Mouse (Mus musculus) spleen, adult 2 months (tissue): ENCODE data around the gene Gm10100. TPM values are rescaled to one million over a fixed set of nuclear protein-coding genes. Genes with fewer than 3 reads are reported as not detected.
"Not testable (repeated sequence)": the region's sequence is repeated elsewhere in the genome, so short reads cannot be mapped to it uniquely, and the experiment has no call there.

ENCODE experiments used
- DNase-seq, 2 experiments: peaks; one replicate each; pipeline versions ENCODE4 v3.0.0 to v3.0.0-alpha.2; 2012 to 2021; ENCODE audit warnings: low spot score in 2 of 2, low read depth in 1 of 2
- H3K27ac ChIP-seq: fragments of 200-500 bp; 2 replicates; pipeline ENCODE4 v1.5.1; 2012; ENCODE audit warnings: low read length, inconsistent platforms; ENCODE audit not compliant: insufficient read depth
- H3K27me3 ChIP-seq: fragments of 200-500 bp; 2 replicates; pipeline ENCODE4 v1.6.1; 2012; ENCODE audit warnings: mild to moderate bottlenecking, moderate library complexity, low read length, inconsistent platforms; ENCODE audit not compliant: control insufficient read depth, insufficient read depth
- H3K36me3 ChIP-seq: fragments of 200-500 bp; 2 replicates; pipeline ENCODE4 v1.6.1; 2012; ENCODE audit warnings: mild to moderate bottlenecking, low read length, inconsistent platforms; ENCODE audit not compliant: control insufficient read depth, insufficient read depth
- H3K4me1 ChIP-seq: fragments of 200-500 bp; 2 replicates; pipeline ENCODE4 v1.6.1; 2011; ENCODE audit warnings: inconsistent platforms; ENCODE audit not compliant: control insufficient read depth, insufficient read depth, insufficient read length
- H3K4me3 ChIP-seq: fragments of 200-500 bp; 2 replicates; pipeline ENCODE4 v1.5.1; 2011; ENCODE audit warnings: mild to moderate bottlenecking, inconsistent platforms; ENCODE audit not compliant: insufficient read depth, insufficient read length; ENCODE audit errors: extremely low read depth
- CTCF ChIP-seq: fragments of 200-500 bp; IDR thresholded peaks from 2 replicates; pipeline ENCODE4 v1.5.1; 2011; ENCODE audit warnings: mild to moderate bottlenecking, inconsistent platforms; ENCODE audit not compliant: insufficient read depth, insufficient read length, insufficient replicate concordance; ENCODE audit errors: extremely low read depth
- POLR2A ChIP-seq: fragments of 200-500 bp; IDR thresholded peaks from 2 replicates; pipeline ENCODE4 v1.6.1; 2011; ENCODE audit warnings: low read depth, low read length, inconsistent platforms
- WGBS: fragments of 180-500 bp; shearing (Covaris S2); methylation state at CpG from one replicate; pipeline ENCODE4 v1.1.7; 2018; 5-methylcytosine and 5-hydroxymethylcytosine counted together
- polyA plus RNA-seq: library from polyadenylated mRNA; depleted of rRNA; stranded (reverse); fragments of >200 nt; gene quantifications from 2 replicates; pipeline ENCODE4 v1.2.3, GENCODE M21; 2012

Gene Gm10100
- polyA plus RNA-seq, 1 experiment: not detected

DNA sequence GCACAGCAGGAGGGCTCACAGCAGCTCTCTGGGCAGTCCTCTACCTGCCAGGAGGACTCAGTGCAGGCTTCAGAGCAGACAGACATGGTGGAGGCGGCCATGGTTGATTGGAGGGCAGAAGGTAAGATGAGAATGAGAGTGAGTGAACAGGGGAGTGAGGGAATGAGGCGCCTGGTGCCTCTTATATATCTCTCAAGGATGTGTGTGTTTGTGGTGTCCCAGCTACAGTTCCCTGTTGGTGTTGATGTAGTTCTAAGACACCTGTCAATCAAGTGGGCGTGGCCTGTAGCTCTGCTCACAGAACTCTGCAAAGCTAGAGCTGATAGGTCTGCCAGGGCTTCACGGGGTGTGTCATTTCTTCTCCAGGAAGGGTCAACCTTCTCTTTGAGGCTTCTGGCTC, 29.2 kb upstream of the Gm10100 start, which contains the start of gene Gm9508:
TSS of gene Gm9508 (minus strand) at position 101 of the 400 bp plus-strand sequence.
- 56% methylated on average over 4 of the region's 4 CpGs for WGBS
- Histone ChIP-seq H3K36me3 (no peaks in the 10 kb centered on the region), H3K27me3 (no peaks in the 10 kb centered on the region), H3K4me1 (no peaks in the 10 kb centered on the region), H3K4me3 (no peak within 1 kb of the TSS), H3K27ac (no peak within 1 kb of the TSS)
- no peak for DNase-seq
- TF ChIP-seq CTCF: no peak
- no peak for TF ChIP-seq POLR2A

- WGBS: 86% methylated on average over 1 of the region's 1 CpGs
- no peaks in the 10 kb centered on the region for H3K27me3 ChIP-seq
- no peak within 1 kb of the TSS for H3K4me3 ChIP-seq
- no peak for DNase-seq
- no peaks in the 10 kb centered on the region for H3K36me3 ChIP-seq
- no peak within 1 kb of the TSS for H3K27ac ChIP-seq
- TF ChIP-seq POLR2A (no peak), CTCF (no peak)
- no peaks in the 10 kb centered on the region for H3K4me1 ChIP-seq
Measured at GRCm38 (mm10) chr10:77706326-77706725, 20.0 kb upstream of the Gm10100 start, which contains the start of gene Gm10272. Gm10272 (plus strand) TSS chr10:77706626.

DNA sequence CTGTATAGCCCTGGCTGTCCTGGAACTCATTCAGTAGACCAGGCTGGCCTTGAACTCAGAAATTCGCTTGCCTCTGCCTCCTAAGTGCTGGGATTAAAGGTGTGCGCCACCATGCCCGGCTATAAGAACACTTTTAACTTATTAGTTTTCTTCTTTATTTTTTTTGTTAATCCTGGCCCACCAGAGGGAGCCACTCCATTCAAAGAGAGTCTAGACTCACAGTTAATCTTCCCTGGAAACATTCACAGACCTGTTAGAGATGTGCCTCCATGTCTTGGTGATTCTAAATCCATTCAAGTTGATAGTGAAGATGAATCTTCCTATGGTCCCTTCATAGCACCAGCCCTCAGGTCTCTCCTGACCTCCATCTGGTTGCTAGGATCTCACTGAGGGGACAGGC, 16.5 kb upstream of the Gm10100 start:
- whole genome bisulfite sequencing: 77% methylated on average over 3 of the region's 3 CpGs
- DNase-seq: no peak
- Histone ChIP-seq H3K36me3 (no peaks in the 10 kb centered on the region), H3K4me3 (no peak overlapping the region), H3K27me3 (no peaks in the 10 kb centered on the region), H3K4me1 (peaks cover 8% of the 10 kb centered on the region), H3K27ac (no peak overlapping the region)
- TF ChIP-seq CTCF (no peak), POLR2A (no peak)

- DNase-seq, H3K36me3 ChIP-seq, H3K4me3 ChIP-seq, H3K27me3 ChIP-seq, H3K27ac ChIP-seq, H3K4me1 ChIP-seq: not testable (repeated sequence)
Measured at GRCm38 (mm10) chr10:77711157-77711556, 15.1 kb upstream of the Gm10100 start, which contains the start of gene Gm10024. Gm10024 (plus strand) TSS chr10:77711457.

- Histone ChIP-seq H3K4me3 (no peak overlapping the region), H3K27me3 (no peaks in the 10 kb centered on the region), H3K27ac (no peak overlapping the region), H3K36me3 (no peaks in the 10 kb centered on the region), H3K4me1 (peaks cover 8% of the 10 kb centered on the region)
- DNase-seq: no peak
- 12% methylated on average over 4 of the region's 4 CpGs for WGBS
- TF ChIP-seq POLR2A (no peak), CTCF (no peak)
Measured at GRCm38 (mm10) chr10:77713734-77714133, 12.6 kb upstream of the Gm10100 start.

- 88% methylated on average over 1 of the region's 1 CpGs for WGBS
Measured at GRCm38 (mm10) chr10:77715507-77715906, 10.8 kb upstream of the Gm10100 start, which contains the start of gene Gm10142. Gm10142 (plus strand) TSS chr10:77715807.

GRCm38 (mm10) chr10:77720299-77720698, 6.0 kb upstream of the Gm10100 start, which contains the start of gene Krtap12-1:
Krtap12-1 (plus strand) TSS chr10:77720599.
- H3K4me1 ChIP-seq, H3K36me3 ChIP-seq, H3K4me3 ChIP-seq, H3K27ac ChIP-seq, DNase-seq, H3K27me3 ChIP-seq: not testable (repeated sequence)
- WGBS: 89% methylated on average over 1 of the region's 1 CpGs

More at GRCm38 (mm10) chr10:77715507-77715906, 10.8 kb upstream of the Gm10100 start, which contains the start of gene Gm10142:
- no peak for TF ChIP-seq CTCF
- no peak for TF ChIP-seq POLR2A
- Histone ChIP-seq H3K27me3 (no peaks in the 10 kb centered on the region), H3K4me3 (no peak within 1 kb of the TSS), H3K36me3 (no peaks in the 10 kb centered on the region), H3K27ac (no peak within 1 kb of the TSS), H3K4me1 (peaks cover 8% of the 10 kb centered on the region)
- DNase-seq: no peak
